Mouse (Mus musculus) lung, adult 2 months (tissue): Measurements from ENCODE around the gene Pi4ka.

ENCODE experiments used
- CTCF ChIP-seq: fragments of 200-500 bp; IDR thresholded peaks from 2 replicates; pipeline ENCODE4 v1.5.1; 2011; ENCODE audit warnings: mild to moderate bottlenecking, low read length, control low read depth; ENCODE audit not compliant: insufficient read depth
- POLR2A ChIP-seq: fragments of 200-500 bp; IDR thresholded peaks from 2 replicates; pipeline ENCODE4 v1.6.1; 2011; ENCODE audit warnings: low read depth, mild to moderate bottlenecking, control low read depth, low read length, borderline replicate concordance; ENCODE audit errors: extremely low read depth

- no peak for TF ChIP-seq CTCF
- no peak for TF ChIP-seq POLR2A
These were observed 171.0 kb downstream of the Pi4ka start for GRCm38 (mm10) chr16:17234916-17235665.
